Mouse (Mus musculus): Measurements from ENCODE around the gene Rspry1. TPM values are rescaled to one million over a fixed set of nuclear protein-coding genes. Genes with fewer than 3 reads are reported as not detected.
A peak's percentile ranks its signal among the peaks of the same experiment; 100 is the strongest.

The Rspry1 gene
- polyA plus RNA-seq, 1 experiment from 2014 or later, result 57.7 TPM

DNA sequence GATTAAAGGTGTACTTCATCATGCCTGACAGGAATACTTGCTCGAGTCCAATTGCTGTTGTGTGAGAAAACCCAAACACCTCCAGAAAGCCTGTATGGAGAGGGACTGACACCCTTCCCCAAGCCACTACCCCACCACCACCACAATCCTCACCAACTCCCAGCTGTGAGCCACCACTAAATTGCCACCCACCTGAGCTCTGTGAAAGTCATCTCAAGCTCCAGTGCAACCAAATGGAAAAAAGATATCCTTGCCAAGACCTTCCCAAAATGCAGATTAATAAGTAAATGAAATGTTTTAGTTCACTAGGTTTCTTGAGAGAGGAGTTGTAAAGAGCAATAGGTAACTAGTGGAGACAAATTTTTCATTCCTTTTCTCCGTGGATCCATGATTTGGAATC lies 63.0 kb downstream of the Rspry1 start:
- 77% methylated on average over 2 of the region's 2 CpGs for WGBS
- H3K4me2 ChIP-seq (replicated peaks), result no peak overlapping the region
- no peaks in the 10 kb centered on the region for H3K27me3 ChIP-seq
- no peaks in the 10 kb centered on the region for H3K9me3 ChIP-seq
- H3K27ac ChIP-seq (replicated peaks), result no peak overlapping the region
- H3K4me1 ChIP-seq, result peaks cover 14% of the 10 kb centered on the region
- no peak for ATAC-seq (ENCODE audit: low FRiP score, low read depth)
- no peak overlapping the region for H3K4me3 ChIP-seq
- no peak overlapping the region for H3K9ac ChIP-seq (replicated peaks)
- H3K36me3 ChIP-seq, result peaks cover 17% of the 10 kb centered on the region

DNA sequence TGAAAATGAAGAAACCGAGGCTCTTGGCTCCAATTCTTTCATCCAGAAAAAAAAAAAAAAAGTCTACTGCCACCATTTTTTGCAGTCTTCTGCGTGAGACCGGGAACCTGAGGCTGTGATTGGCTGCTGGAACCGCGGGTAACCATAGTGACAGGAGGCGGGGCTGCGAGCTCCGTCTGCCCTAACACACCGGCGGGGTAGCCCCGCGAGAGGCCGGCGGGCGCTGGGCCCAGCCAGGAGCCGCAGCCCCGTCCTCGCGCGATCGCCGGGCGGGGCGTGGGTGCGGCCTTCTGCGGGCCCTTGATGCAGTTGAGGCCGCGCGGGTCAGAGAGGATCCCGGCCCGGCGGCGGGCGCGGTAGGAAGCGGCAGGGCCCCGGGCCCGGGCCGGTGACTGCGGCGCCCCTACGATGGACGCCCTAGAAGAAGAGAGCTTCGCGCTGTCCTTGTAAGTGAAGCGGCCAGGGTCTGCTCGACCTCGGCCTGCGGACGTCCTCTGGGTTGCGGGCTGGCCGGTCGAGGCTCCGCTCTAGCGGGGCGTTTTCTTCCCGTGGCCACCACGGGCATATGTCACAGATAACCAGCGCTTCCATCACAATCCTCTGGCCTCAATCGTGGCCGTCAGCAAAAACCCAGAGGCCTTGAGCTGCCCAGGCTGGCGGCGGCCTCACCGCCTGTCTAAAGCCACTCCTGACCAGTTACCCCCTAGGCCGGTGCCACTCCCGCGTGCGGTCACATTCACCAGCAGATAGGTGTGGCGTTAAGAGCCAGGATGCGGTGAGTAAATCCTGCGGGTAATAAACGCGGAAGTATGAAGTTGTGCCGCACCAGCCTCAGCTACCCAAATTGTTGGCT lies 64.9 kb downstream of the Rspry1 start, which contains the start of gene Arl2bp:
Gene Arl2bp, plus strand, starts transcription at position 145 of the 853 bp plus-strand sequence.
- under 1% methylated on average over 64 of the region's 74 CpGs for WGBS
- peak within 1 kb of the TSS; percentile 83 for H3K4me3 ChIP-seq
- H3K9ac ChIP-seq (replicated peaks), result peak within 1 kb of the TSS; percentile 92
- H3K4me1 ChIP-seq, result peaks cover 14% of the 10 kb centered on the region
- H3K27ac ChIP-seq (replicated peaks), result peak within 1 kb of the TSS; percentile 90
- ATAC-seq (ENCODE audit: low FRiP score, low read depth), result peak; percentile 99
- H3K4me2 ChIP-seq (replicated peaks), result peak within 1 kb of the TSS; percentile 68
- no peaks in the 10 kb centered on the region for H3K9me3 ChIP-seq
- H3K36me3 ChIP-seq, result peaks cover 35% of the 10 kb centered on the region
- no peaks in the 10 kb centered on the region for H3K27me3 ChIP-seq

DNA sequence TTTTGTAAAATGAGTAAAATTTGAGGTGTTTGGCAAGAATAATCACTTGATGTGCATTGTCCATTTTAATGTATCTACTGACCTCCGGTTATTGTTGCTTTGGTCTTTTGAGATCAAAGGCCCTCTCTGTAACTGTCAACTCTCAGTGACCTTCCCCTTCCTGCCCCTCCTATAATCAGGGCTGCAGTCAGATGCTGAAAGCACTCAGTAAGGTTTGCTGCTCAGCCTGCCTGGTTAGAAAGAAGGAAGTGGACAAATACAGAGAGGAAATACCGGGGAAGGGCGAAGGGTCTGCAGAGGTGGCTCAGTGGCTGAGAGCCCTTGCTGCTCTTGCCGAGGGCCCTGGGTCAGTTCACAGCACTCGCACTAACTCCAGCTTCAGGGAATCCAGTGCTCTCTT lies 72.6 kb downstream of the Rspry1 start:
- no peak for ATAC-seq (ENCODE audit: low FRiP score, low read depth)
- WGBS, result 89% methylated on average over 5 of the region's 5 CpGs
- Histone ChIP-seq H3K9me3 (no peaks in the 10 kb centered on the region), H3K36me3 (peaks cover 53% of the 10 kb centered on the region), H3K4me1 (0 out of 2 replicates have a peak, but pooled peaks cover 3% of the 10 kb centered on the region), H3K9ac (replicated peaks) (no peak overlapping the region), H3K4me3 (no peak overlapping the region), H3K4me2 (replicated peaks) (no peak overlapping the region), H3K27me3 (no peaks in the 10 kb centered on the region), H3K27ac (replicated peaks) (no peak overlapping the region)

DNA sequence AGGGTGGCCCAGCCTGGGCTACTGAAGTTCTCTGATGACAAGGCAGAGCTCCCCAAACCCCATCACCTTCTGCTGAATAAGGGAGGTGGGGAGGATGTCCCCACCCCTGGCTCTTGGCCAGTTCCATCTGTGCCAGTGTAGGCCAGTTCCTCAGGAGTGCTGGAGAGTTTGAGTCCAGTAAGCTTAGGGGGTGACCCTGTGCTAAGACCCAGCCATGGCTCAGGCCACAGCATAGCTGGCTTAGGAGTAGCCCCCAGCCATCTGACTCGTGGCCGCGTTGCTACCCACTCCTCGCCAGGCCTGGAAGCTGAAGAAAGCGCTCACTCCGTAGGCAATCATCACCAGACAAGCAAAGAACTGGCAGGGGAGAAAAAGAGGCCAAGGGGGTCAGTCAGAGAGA lies 74.2 kb downstream of the Rspry1 start:
- no peak overlapping the region for H3K9ac ChIP-seq (replicated peaks)
- H3K36me3 ChIP-seq, result peaks cover 41% of the 10 kb centered on the region
- H3K27me3 ChIP-seq, result no peaks in the 10 kb centered on the region
- WGBS, result 84% methylated on average over 6 of the region's 6 CpGs
- H3K4me1 ChIP-seq, result 0 out of 2 replicates have a peak, but pooled peaks cover 3% of the 10 kb centered on the region
- no peak overlapping the region for H3K27ac ChIP-seq (replicated peaks)
- ATAC-seq (ENCODE audit: low FRiP score, low read depth), result no peak
- H3K9me3 ChIP-seq, result peaks cover 4% of the 10 kb centered on the region; the same call in 1 of the 2 replicates
- no peak overlapping the region for H3K4me3 ChIP-seq
- no peak overlapping the region for H3K4me2 ChIP-seq (replicated peaks)

DNA sequence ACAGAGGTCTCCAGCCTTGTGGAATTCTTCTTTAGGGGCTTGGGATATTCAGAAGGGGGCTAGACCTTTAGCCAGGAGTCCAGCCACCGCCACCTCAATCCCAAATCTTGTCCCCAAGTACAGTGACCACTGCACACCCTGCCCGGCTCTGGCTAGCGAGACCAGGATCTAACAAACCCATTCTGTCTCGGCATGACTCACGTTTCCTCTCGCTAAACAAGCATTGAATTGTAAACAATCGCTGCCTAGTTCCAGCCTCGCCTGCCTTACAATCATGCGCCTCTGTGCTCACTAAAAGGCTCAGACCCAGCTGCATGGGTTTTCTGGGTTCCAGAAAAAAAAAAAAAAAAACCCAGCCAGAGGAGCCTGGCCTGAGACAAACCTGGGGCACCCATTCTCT lies 76.8 kb downstream of the Rspry1 start:
- H3K9me3 ChIP-seq, result peaks cover 4% of the 10 kb centered on the region; the same call in 1 of the 2 replicates
- H3K27ac ChIP-seq (replicated peaks), result peak overlapping the region; percentile 42; the same call in 1 of the 2 replicates

DNA sequence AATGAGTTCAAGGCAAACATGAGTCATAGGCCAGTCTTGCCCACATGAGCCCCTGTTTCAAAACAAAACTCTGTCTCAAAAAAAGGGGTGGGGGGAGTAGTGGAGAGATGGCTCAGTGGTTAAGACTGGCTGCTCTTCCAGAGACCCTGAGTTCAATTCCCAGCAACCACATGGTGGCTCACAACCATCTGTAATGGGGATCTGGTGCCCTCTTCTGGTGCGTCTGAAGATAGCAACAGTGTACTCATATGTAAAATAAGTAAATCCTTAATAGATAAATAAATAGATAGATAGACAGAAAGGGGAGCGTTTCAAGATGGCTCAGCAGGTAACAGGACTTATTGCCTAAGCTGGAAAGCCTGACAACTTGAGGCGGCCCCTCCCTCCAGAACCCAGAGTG lies 78.7 kb downstream of the Rspry1 start:
- Histone ChIP-seq H3K9me3 (peaks cover 4% of the 10 kb centered on the region; the same call in 1 of the 2 replicates), H3K4me2 (replicated peaks) (no peak overlapping the region), H3K36me3 (no peaks in the 10 kb centered on the region), H3K27ac (replicated peaks) (no peak overlapping the region), H3K9ac (replicated peaks) (no peak overlapping the region), H3K4me1 (0 out of 2 replicates have a peak, but pooled peaks cover 3% of the 10 kb centered on the region), H3K4me3 (no peak overlapping the region), H3K27me3 (0 out of 2 replicates have a peak, but pooled peaks cover 3% of the 10 kb centered on the region)
- no peak for ATAC-seq (ENCODE audit: low FRiP score, low read depth)
- WGBS, result 81% methylated on average over 3 of the region's 3 CpGs

More for the DNA sequence above, 76.8 kb downstream of the Rspry1 start:
- H3K4me3 ChIP-seq, result no peak overlapping the region
- ATAC-seq (ENCODE audit: low FRiP score, low read depth), result no peak
- H3K27me3 ChIP-seq, result 0 out of 2 replicates have a peak, but pooled peaks cover 3% of the 10 kb centered on the region
- no peak overlapping the region for H3K9ac ChIP-seq (replicated peaks)
- no peak overlapping the region for H3K4me2 ChIP-seq (replicated peaks)
- H3K36me3 ChIP-seq, result peaks cover 14% of the 10 kb centered on the region
- WGBS, result 60% methylated on average over 9 of the region's 9 CpGs
- 0 out of 2 replicates have a peak, but pooled peaks cover 3% of the 10 kb centered on the region for H3K4me1 ChIP-seq

DNA sequence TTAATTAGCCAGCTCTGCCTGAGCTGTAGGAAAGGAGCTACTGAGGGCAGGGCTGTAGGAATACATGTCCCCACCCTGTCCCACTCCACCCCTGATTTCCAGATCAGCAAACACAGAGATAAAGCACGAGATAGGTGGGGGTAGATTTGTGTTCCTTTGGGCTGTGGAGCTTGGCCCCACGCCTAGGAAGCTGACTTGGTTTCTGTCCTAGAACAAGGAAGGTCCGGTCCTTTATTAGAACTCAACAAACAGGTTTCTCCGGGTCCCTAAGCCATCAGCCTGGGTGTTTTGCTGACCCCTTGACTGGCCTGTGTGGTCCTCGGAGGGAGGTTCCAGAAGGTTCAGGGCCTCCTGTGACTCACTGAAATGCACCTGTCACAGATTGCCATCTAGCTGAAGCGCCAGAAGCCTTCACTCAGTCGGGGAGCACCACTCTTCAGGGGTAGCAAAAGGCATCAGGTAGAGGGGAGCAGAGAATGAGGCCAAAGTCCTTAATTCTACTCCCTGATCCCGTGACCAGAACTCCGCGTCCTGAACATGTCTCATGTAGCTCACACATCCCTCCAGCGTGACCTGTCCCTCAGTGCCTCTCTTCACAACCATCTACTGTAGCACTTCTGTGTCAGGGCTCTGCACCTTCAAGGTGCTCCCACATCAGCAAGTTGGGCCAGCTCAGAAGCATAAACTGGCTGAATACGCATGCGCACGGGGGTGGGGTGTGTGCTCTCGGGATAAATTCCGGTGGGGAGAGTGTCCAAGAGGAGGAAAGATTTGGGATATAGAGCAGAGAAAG lies 81.2 kb downstream of the Rspry1 start:
- Histone ChIP-seq H3K4me2 (replicated peaks) (no peak overlapping the region), H3K36me3 (no peaks in the 10 kb centered on the region), H3K9me3 (peaks cover 4% of the 10 kb centered on the region; the same call in 1 of the 2 replicates), H3K4me1 (0 out of 2 replicates have a peak, but pooled peaks cover 3% of the 10 kb centered on the region), H3K9ac (replicated peaks) (no peak overlapping the region), H3K4me3 (no peak overlapping the region), H3K27ac (replicated peaks) (no peak overlapping the region), H3K27me3 (0 out of 2 replicates have a peak, but pooled peaks cover 3% of the 10 kb centered on the region)
- no peak for ATAC-seq (ENCODE audit: low FRiP score, low read depth)
- 81% methylated on average over 16 of the region's 16 CpGs for WGBS

DNA sequence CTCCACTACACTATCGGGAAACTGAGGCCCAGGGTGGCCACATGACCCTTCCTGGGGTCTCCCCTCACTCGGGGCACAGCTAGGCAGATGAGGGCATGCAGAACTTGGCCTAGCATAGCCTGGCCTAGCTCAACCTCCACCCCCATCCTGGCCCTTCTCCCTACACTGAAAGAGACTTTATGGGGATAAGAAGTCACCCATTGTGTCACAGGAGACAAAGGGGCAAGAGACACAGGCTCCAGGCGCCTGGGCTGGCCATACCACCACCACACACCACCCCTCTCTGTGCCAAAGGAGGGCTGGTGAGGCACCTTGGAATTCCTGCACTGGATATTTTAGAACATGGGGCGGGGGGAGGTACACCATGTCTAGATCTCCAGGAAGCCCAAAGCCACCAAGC lies 82.5 kb downstream of the Rspry1 start:
- WGBS, result 67% methylated on average over 4 of the region's 4 CpGs
- H3K27ac ChIP-seq (replicated peaks), result no peak overlapping the region

DNA sequence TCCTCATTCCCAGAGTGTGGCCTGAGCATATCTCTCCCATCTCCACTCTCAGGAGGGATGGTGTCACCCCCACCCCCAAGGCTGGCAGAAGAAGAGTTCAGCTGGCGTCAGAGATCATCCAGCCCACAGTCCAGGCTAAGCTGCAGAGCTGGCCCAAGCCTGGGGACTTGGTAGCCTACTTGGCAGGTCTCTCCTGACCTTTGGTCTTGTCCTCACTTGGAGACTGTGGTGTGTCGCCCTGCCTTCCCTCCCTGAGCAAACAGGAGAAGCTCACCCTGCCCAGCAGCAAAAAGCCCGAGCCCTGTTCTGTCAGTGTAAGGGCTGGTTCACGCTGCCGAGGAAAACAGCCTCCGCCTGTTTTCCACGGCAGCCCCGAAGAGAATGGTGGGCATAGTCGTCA lies 84.2 kb downstream of the Rspry1 start:
- Histone ChIP-seq H3K9ac (replicated peaks) (no peak overlapping the region), H3K4me2 (replicated peaks) (no peak overlapping the region), H3K27me3 (0 out of 2 replicates have a peak, but pooled peaks cover 3% of the 10 kb centered on the region), H3K4me1 (no peaks in the 10 kb centered on the region), H3K9me3 (no peaks in the 10 kb centered on the region), H3K4me3 (no peak overlapping the region), H3K36me3 (no peaks in the 10 kb centered on the region), H3K27ac (replicated peaks) (no peak overlapping the region)
- 80% methylated on average over 9 of the region's 9 CpGs for WGBS
- ATAC-seq (ENCODE audit: low FRiP score, low read depth), result no peak

More for the DNA sequence above, 82.5 kb downstream of the Rspry1 start:
- H3K4me3 ChIP-seq, result no peak overlapping the region
- 0 out of 2 replicates have a peak, but pooled peaks cover 3% of the 10 kb centered on the region for H3K27me3 ChIP-seq
- no peak overlapping the region for H3K9ac ChIP-seq (replicated peaks)
- no peak for ATAC-seq (ENCODE audit: low FRiP score, low read depth)
- no peaks in the 10 kb centered on the region for H3K4me1 ChIP-seq
- H3K9me3 ChIP-seq, result peaks cover 4% of the 10 kb centered on the region; the same call in 1 of the 2 replicates
- no peaks in the 10 kb centered on the region for H3K36me3 ChIP-seq
- no peak overlapping the region for H3K4me2 ChIP-seq (replicated peaks)

DNA sequence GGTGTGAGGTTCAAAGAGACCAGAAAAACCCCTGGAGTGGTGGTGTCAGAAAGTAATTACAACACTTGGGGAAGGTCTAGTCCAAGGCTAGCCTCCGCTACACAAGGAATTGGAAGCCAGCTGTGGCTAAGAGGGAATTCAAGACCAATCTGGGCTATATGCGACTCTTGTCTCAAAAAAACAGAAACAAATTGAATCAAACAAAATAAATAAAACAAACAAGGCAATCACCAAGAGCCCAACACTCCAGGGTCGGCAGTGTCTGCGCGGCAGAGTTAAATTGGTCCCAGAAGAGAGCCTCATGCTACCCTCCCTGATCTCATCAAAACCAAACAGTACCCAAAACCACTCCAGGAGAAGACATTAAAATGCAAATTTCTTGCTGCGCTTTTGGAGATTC lies 93.0 kb downstream of the Rspry1 start:
- Histone ChIP-seq H3K9me3 (no peaks in the 10 kb centered on the region), H3K9ac (replicated peaks) (no peak overlapping the region), H3K36me3 (no peaks in the 10 kb centered on the region), H3K27me3 (peaks cover 62% of the 10 kb centered on the region), H3K4me3 (no peak overlapping the region), H3K4me2 (replicated peaks) (peak overlapping the region; percentile 74; the same call in 1 of the 2 replicates), H3K4me1 (peaks cover 17% of the 10 kb centered on the region), H3K27ac (replicated peaks) (no peak overlapping the region)
- ATAC-seq (ENCODE audit: low FRiP score, low read depth), result no peak
- 5% methylated on average over 6 of the region's 6 CpGs for WGBS

DNA sequence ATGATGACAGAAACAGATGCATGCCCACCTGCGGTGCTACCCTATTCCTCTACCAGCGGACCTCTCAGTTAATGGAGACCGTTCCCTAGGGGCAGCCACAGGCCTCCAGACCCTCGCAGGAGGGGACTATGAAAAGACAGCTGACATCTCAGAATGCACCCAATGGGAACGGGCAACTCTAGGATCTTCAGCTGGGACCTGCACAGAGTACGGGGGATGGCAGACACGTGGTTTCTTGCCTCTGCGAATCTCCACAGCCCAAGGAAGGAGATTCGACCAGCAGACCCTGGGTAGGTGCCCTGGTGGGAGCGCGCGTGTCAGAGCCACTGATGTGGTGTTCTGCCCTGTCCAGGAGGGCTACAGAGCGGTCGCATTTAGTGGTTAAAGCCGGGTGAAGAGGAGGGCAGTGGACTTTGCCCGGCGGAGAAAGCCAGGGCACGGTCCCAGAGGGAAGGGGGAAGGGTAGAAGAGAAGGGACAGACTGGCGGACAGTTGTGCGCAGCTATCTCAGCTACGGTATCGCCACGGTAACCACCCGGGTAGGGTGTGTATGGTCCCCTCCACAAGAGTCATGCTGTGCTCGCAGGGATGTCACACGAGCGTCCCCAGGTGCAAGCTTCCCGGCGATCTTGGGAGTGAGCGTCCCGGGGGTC lies 93.7 kb downstream of the Rspry1 start:
- under 1% methylated on average over 31 of the region's 31 CpGs for WGBS
- Histone ChIP-seq H3K9ac (replicated peaks) (peak overlapping the region; percentile 31), H3K27ac (replicated peaks) (no peak overlapping the region), H3K27me3 (peaks cover 62% of the 10 kb centered on the region), H3K9me3 (no peaks in the 10 kb centered on the region), H3K36me3 (no peaks in the 10 kb centered on the region), H3K4me1 (peaks cover 17% of the 10 kb centered on the region), H3K4me3 (peak overlapping the region; percentile 44), H3K4me2 (replicated peaks) (peak overlapping the region; percentile 74)
- peak; percentile 38; the same call in 1 of the 2 replicates for ATAC-seq (ENCODE audit: low FRiP score, low read depth)
